Mouse (Mus musculus) bone marrow macrophage, adult 2 months (primary cell): ENCODE results near the gene Cpsf4.

ENCODE experiments used
- CTCF ChIP-seq: IDR thresholded peaks from 2 replicates; pipeline ENCODE4 v1.5.1; 2012; ENCODE audit warnings: low read depth, mild to moderate bottlenecking, low read length, moderate library complexity
- POLR2A ChIP-seq: IDR thresholded peaks from 2 replicates; pipeline ENCODE4 v1.6.1; 2012; ENCODE audit warnings: mild to moderate bottlenecking, low read depth, low read length, borderline replicate concordance

DNA sequence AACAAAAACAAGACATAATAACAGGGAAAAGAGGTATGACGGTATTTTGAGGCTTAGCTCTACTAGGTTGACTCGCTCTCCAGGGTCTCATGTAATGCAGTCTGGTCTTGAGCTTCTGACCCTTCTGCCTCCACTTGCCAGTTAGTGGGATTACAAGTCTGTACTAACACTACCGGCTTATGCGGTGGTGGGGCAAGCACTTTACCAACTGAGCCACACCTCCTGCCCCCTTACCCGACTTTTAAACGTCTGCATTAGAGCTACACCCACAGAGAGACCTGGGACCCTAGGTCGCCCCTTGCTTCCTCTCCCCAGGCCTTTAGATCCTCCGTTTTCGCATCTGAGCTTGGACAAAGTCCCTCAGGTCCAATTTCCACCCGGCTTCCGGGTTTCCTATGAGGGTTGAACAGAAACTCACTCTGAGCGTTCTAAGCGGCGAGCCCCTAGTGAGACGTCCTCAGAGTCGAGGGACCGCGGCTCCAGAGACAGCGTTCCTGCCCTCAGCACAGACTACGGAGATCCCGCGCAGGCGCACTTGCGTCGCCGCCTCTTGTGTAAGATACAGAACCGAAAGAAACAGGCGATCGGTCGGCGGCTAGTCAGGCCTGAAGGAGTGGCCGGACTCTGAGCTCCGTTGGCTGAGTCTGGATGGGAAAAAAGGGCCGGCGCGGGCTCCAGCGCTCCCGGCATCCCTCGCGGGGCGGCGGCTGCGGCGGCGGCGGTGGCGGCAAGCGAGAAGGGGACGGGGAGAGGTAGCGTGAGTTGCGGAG, at the start of gene Cpsf4, which contains the start of gene Ptcd1:
- TF ChIP-seq POLR2A (peak; percentile 58; the same call in 1 of the 2 replicates), CTCF (0 out of 2 replicates have a peak, but pooled peaks have one; percentile 21)
